Mouse (Mus musculus) liver, embryonic 14.5 days (tissue): ENCODE results near the gene E2f6. TPM values are rescaled to one million over a fixed set of nuclear protein-coding genes. Genes with fewer than 3 reads are reported as not detected.

Experiments
- ATAC-seq: fragments of 200-750 bp; cut with Nextera tagmentation; 2 replicates; pipeline ENCODE4 v1.8.0; 2017; ENCODE audit warnings: moderate number of reproducible peaks, mild to moderate bottlenecking, moderate library complexity; ENCODE audit not compliant: insufficient read depth
- DNase-seq, 3 experiments: peaks; one replicate each; pipeline ENCODE4 v3.0.0-alpha.2; 2012 to 2013; ENCODE audit warnings: low read depth in 3 of 3, low spot score in 3 of 3
- H3K27ac ChIP-seq: fragments of 300-500 bp; sonication (generic); 2 replicates; pipeline ENCODE4 v1.5.1; 2014; ENCODE audit warnings: moderate library complexity, mild to moderate bottlenecking, control low read depth, inconsistent platforms
- H3K27me3 ChIP-seq: fragments of 300-500 bp; sonication (generic); 2 replicates; pipeline ENCODE4 v1.6.1; 2014; ENCODE audit warnings: mild to moderate bottlenecking, low read length, moderate library complexity; ENCODE audit not compliant: control insufficient read depth, insufficient read depth
- H3K36me3 ChIP-seq: fragments of 300-500 bp; sonication (generic); replicated peaks from 2 replicates; pipeline ENCODE4 v1.6.1; 2014; ENCODE audit warnings: low read depth; ENCODE audit not compliant: control insufficient read depth, insufficient read depth
- H3K4me1 ChIP-seq, 2 experiments: fragments of 200-500 bp in 1 of 2; fragments of 300-500 bp in 1 of 2; sonication (generic) in 1 of 2; replicated peaks; 2 replicates each; pipeline ENCODE4 v1.6.1; 2012 to 2014; ENCODE audit warnings: antibody characterized with exemption in 1 of 2, inconsistent platforms in 1 of 2, low read length in 1 of 2; ENCODE audit not compliant: control insufficient read depth in 2 of 2, insufficient read depth in 2 of 2
- H3K4me2 ChIP-seq: fragments of 300-500 bp; sonication (generic); 2 replicates; pipeline ENCODE4 v1.6.1; 2014; ENCODE audit warnings: low read depth, mild to moderate bottlenecking, control low read depth, moderate library complexity
- H3K4me3 ChIP-seq, 2 experiments: fragments of 200-500 bp in 1 of 2; fragments of 300-500 bp in 1 of 2; sonication (generic) in 1 of 2; 2 replicates each; pipeline ENCODE4 v1.5.1; 2012 to 2014; ENCODE audit warnings: low read depth in 2 of 2, low read length in 2 of 2, mild to moderate bottlenecking in 2 of 2, control low read depth in 1 of 2, inconsistent platforms in 1 of 2, moderate library complexity in 1 of 2; ENCODE audit not compliant: insufficient read depth in 1 of 2
- H3K9ac ChIP-seq: fragments of 300-500 bp; sonication (generic); replicated peaks from 2 replicates; pipeline ENCODE4 v1.6.1; 2014; ENCODE audit warnings: mild to moderate bottlenecking, control low read depth, moderate library complexity
- H3K9me3 ChIP-seq: fragments of 300-500 bp; sonication (generic); 2 replicates; pipeline ENCODE4 v1.6.1; 2016; ENCODE audit warnings: low read length, mixed read lengths; ENCODE audit not compliant: control insufficient read depth
- CTCF ChIP-seq: IDR thresholded peaks from 2 replicates; pipeline ENCODE4 v1.5.1; 2016; ENCODE audit warnings: antibody characterized with exemption, low read depth, control low read depth
- EP300 ChIP-seq: IDR thresholded peaks from 2 replicates; pipeline ENCODE4 v1.6.1; 2016; ENCODE audit warnings: antibody characterized with exemption, low read depth
- WGBS: fragments of 180-500 bp; shearing (Covaris S2); extraction: QIAGEN DNeasy Blood & Tissue Kit; methylation state at CpG from one replicate; pipeline ENCODE4 v1.1.7; 2014; ENCODE audit not compliant: insufficient replicate concordance; 5-methylcytosine and 5-hydroxymethylcytosine counted together
- polyA plus RNA-seq, 2 experiments: library from polyadenylated mRNA; depleted of rRNA in 1 of 2; stranded (reverse) in 1 of 2; unstranded in 1 of 2; fragments of >200 nt; fragmentation: Nextera tagmentation in 1 of 2; extraction: Ambion mirVana in 1 of 2; gene quantifications; 2 replicates each; pipeline versions ENCODE4 v1.2.1 to v1.2.3; 2012 to 2014

E2f6 gene
- polyA plus RNA-seq, 2 experiments, result 14.3 to 15.5 TPM

DNA sequence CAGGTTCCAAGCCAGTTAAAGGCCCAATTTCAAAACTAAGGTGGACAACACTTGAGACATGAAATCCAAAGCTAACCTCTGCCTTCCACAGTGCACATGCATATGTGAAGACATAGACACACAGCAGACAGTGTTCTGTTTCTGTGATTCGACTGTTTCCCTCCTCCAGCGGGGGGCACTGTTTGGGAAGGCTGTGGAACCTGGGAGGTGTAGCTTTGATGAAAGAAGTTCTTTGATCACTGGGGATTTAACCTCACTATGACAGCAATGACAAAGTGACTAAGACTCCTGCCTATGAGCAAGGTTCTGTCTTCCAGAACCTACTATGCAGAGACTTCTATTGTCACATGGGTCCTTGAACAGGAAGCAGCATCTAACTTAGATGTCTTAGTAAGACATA lies 19.0 kb downstream of the E2f6 start:
- no peak overlapping the region for H3K4me3 ChIP-seq
- ATAC-seq (no peak), DNase-seq (no peak)
- H3K27me3 ChIP-seq, result no peaks in the 10 kb centered on the region
- H3K9ac ChIP-seq, result no peak overlapping the region
- no peak overlapping the region for H3K27ac ChIP-seq
- WGBS, result 65% methylated on average over 2 of the region's 2 CpGs
- 0 out of 2 replicates have a peak, but pooled peaks cover 2% of the 10 kb centered on the region for H3K36me3 ChIP-seq
- H3K9me3 ChIP-seq, result no peaks in the 10 kb centered on the region
- no peaks in the 10 kb centered on the region for H3K4me1 ChIP-seq
- no peak overlapping the region for H3K4me2 ChIP-seq
- TF ChIP-seq EP300 (no peak), CTCF (peak; percentile 48)

DNA sequence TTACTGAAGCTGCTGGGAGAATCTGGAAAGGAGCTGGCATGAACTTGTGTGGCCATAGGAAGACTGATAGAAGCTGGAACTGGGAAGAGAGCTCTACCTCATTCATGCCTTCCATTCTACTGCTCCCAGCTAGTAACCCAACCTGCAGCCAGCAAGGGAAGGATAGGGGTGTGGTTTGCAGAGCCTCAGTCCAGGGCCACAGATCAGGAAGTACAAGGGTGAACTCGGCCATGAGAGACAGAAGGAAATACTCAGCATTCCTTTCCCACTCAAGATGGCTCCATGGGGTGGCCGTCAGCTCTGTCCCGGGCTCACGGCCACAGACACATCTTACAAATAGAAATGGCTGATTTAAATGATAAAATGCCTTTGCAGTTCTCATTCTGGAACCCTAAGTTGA lies 20.3 kb downstream of the E2f6 start:
- H3K9ac ChIP-seq, result no peak overlapping the region
- H3K9me3 ChIP-seq, result no peaks in the 10 kb centered on the region
- no peaks in the 10 kb centered on the region for H3K4me1 ChIP-seq
- no peak for TF ChIP-seq EP300
- no peak for TF ChIP-seq CTCF
- H3K36me3 ChIP-seq, result no peaks in the 10 kb centered on the region
- H3K4me2 ChIP-seq, result no peak overlapping the region
- WGBS, result 52% methylated on average over 4 of the region's 4 CpGs
- ATAC-seq, result no peak
- H3K27me3 ChIP-seq, result no peaks in the 10 kb centered on the region
- H3K27ac ChIP-seq, result no peak overlapping the region
- H3K4me3 ChIP-seq, result no peak overlapping the region
- DNase-seq, result no peak

DNA sequence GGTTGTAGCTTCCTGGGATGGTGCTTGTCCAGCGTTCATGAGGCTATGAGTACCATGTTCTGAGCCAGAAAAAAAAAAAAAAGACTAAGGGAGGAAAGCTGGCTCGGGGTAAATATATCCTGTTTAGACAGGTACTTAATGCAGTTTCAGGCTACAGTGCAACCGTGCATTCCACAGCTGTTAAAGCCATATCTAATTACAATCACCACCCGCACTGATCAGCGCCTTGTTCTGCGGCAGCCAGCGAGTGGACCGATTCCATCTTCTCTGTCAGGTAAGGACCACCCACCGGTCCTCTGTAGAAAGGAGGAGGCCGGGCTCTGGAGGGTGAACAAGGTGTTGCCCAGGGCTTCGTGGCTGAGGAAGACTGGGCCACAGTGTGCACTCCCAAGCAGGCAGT lies 23.9 kb downstream of the E2f6 start:
- ATAC-seq (no peak), DNase-seq (no peak)
- no peak for TF ChIP-seq CTCF
- no peak for TF ChIP-seq EP300
- WGBS, result 71% methylated on average over 11 of the region's 11 CpGs
- Histone ChIP-seq H3K4me2 (no peak overlapping the region), H3K27ac (no peak overlapping the region), H3K36me3 (no peaks in the 10 kb centered on the region), H3K27me3 (no peaks in the 10 kb centered on the region), H3K9me3 (no peaks in the 10 kb centered on the region), H3K9ac (no peak overlapping the region), H3K4me3 (no peak overlapping the region), H3K4me1 (no peaks in the 10 kb centered on the region)

DNA sequence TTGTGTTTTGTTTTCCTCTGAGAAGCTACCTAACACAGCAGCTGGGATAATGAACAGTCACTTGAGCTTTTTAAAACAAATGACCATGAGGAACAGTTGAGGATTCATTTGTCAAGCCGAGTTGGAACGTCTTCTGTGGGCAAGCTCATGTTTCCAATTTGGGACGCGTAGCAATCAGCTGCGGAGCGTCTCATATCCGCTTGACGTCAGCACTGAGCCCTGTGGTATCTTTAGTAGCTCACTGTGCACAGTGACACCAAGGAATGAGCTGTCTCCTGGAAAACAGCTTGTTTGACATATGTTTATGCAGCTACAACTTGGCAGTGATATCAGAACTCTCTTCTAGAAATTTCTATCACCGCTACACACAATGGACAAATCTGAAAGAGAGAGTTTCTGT lies 25.4 kb downstream of the E2f6 start:
- Histone ChIP-seq H3K4me2 (no peak overlapping the region), H3K27me3 (no peaks in the 10 kb centered on the region), H3K9me3 (no peaks in the 10 kb centered on the region), H3K27ac (no peak overlapping the region), H3K36me3 (no peaks in the 10 kb centered on the region), H3K9ac (no peak overlapping the region), H3K4me3 (no peak overlapping the region), H3K4me1 (peaks cover 0 to under 1% of the 10 kb centered on the region in 2 experiments; a peak in 1 of 4 replicates)
- ATAC-seq (no peak), DNase-seq (no peak)
- TF ChIP-seq EP300 (no peak), CTCF (no peak)
- 46% methylated on average over 9 of the region's 9 CpGs for WGBS

DNA sequence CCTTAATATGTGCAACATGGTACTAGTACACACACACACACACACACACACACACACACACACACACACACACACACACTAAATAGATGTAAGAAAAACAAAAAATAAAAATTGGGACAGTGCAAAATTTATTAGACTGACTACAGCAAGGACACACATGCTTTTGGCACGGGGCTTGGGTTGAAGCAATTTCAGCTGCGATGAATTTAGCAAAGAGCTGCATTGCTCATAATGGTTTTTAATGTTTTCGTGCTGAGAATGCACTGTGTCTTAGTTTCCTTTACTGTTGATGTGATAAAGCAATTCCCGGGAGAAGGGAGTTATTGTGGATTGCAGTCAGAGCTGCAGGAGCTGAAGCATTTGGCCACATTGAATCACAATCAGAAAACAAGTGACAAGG lies 27.0 kb downstream of the E2f6 start:
- ATAC-seq, result no peak
- Histone ChIP-seq H3K4me2 (no peak overlapping the region), H3K4me3 (no peak overlapping the region), H3K27me3 (no peaks in the 10 kb centered on the region), H3K9ac (no peak overlapping the region), H3K27ac (no peak overlapping the region), H3K36me3 (no peaks in the 10 kb centered on the region), H3K4me1 (peaks cover 0 to 6% of the 10 kb centered on the region in 2 experiments; a peak in 1 of 4 replicates), H3K9me3 (no peaks in the 10 kb centered on the region)
- 72% methylated on average over 4 of the region's 4 CpGs for WGBS
- no peak for TF ChIP-seq EP300
- no peak for TF ChIP-seq CTCF
- no peak for DNase-seq
